Mouse (Mus musculus) stomach, postnatal 0 days (tissue): ENCODE measurements at regions not wholly inside any gene's neighbourhood (a gene's known extent, or its start where the extent isn't known, plus 50 kb on each side); places are given as distances from the start of the nearest gene placed in this dataset.

Source experiments
- ATAC-seq: fragments of 200-750 bp; cut with Nextera tagmentation; 2 replicates; pipeline ENCODE4 v1.8.0; 2017; ENCODE audit not compliant: low FRiP score, low TSS enrichment
- DNase-seq: peaks from one replicate; pipeline ENCODE4 v3.0.0-alpha.2; 2016; ENCODE audit warnings: low spot score
- H3K27ac ChIP-seq: fragments of 300-500 bp; sonication (generic); replicated peaks from 2 replicates; pipeline ENCODE4 v1.5.1; 2014; ENCODE audit warnings: mild to moderate bottlenecking, control low read depth
- H3K27me3 ChIP-seq: fragments of 300-500 bp; sonication (generic); 2 replicates; pipeline ENCODE4 v1.6.1; 2014; ENCODE audit warnings: low read length; ENCODE audit not compliant: control insufficient read depth, insufficient read depth
- H3K36me3 ChIP-seq: fragments of 300-500 bp; sonication (generic); 2 replicates; pipeline ENCODE4 v1.6.1; 2014; ENCODE audit warnings: low read length, mixed read lengths; ENCODE audit not compliant: control insufficient read depth, insufficient read depth
- H3K4me1 ChIP-seq: fragments of 300-500 bp; sonication (generic); replicated peaks from 2 replicates; pipeline ENCODE4 v1.6.1; 2014; ENCODE audit warnings: antibody characterized with exemption; ENCODE audit not compliant: control insufficient read depth, insufficient read depth
- H3K4me2 ChIP-seq: fragments of 300-500 bp; sonication (generic); replicated peaks from 2 replicates; pipeline ENCODE4 v1.6.1; 2014; ENCODE audit warnings: low read depth, mild to moderate bottlenecking, control low read depth, moderate library complexity
- H3K4me3 ChIP-seq: fragments of 300-500 bp; sonication (generic); 2 replicates; pipeline ENCODE4 v1.5.1; 2014; ENCODE audit warnings: low read depth, low read length, control low read depth
- H3K9ac ChIP-seq: fragments of 300-500 bp; sonication (generic); 2 replicates; pipeline ENCODE4 v1.6.1; 2014; ENCODE audit warnings: mild to moderate bottlenecking, low read length, control low read depth, mixed read lengths
- H3K9me3 ChIP-seq: fragments of 300-500 bp; sonication (generic); 2 replicates; pipeline ENCODE4 v1.6.1; 2016; ENCODE audit warnings: low read length; ENCODE audit not compliant: control insufficient read depth
- CTCF ChIP-seq: IDR thresholded peaks from 2 replicates; pipeline ENCODE4 v1.5.1; 2016; ENCODE audit warnings: antibody characterized with exemption, low read depth, mild to moderate bottlenecking, moderate library complexity
- EP300 ChIP-seq: optimal IDR thresholded peaks from 2 replicates; pipeline ENCODE3; 2016; ENCODE audit warnings: antibody characterized with exemption
- WGBS: fragments of 180-500 bp; shearing (Covaris S2); extraction: QIAGEN DNeasy Blood & Tissue Kit; methylation state at CpG from one replicate; pipeline ENCODE4 v1.1.7; 2014; 5-methylcytosine and 5-hydroxymethylcytosine counted together

DNA sequence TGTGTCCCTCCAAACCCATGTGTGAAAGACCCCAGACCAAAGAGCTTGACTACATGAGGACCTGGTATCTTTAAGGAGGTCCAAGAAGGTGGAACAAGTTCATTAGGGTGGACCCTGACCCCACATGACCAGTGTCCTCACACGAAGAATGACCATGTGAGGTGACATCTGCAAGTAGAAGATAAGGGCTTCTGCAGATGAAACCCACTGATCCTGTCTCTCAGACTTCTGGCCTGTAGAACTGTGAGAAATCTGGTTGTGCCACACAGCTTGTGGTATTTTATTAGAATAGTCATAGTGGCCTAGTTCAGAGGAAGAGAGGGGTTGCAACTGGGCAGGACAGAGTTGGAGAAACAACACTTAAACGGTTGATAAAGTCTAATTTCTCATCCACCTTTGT is 141.8 kb upstream of the Kit start:
- H3K36me3 ChIP-seq, result no peaks in the 10 kb centered on the region
- no peaks in the 10 kb centered on the region for H3K4me1 ChIP-seq
- 90% methylated on average over 2 of the region's 2 CpGs for WGBS
- no peak overlapping the region for H3K27ac ChIP-seq
- H3K9me3 ChIP-seq, result no peaks in the 10 kb centered on the region
- ATAC-seq, result no peak
- no peaks in the 10 kb centered on the region for H3K27me3 ChIP-seq
- no peak overlapping the region for H3K9ac ChIP-seq
- no peak overlapping the region for H3K4me3 ChIP-seq
- DNase-seq, result no peak
- no peak overlapping the region for H3K4me2 ChIP-seq
- TF ChIP-seq CTCF, result no peak

DNA sequence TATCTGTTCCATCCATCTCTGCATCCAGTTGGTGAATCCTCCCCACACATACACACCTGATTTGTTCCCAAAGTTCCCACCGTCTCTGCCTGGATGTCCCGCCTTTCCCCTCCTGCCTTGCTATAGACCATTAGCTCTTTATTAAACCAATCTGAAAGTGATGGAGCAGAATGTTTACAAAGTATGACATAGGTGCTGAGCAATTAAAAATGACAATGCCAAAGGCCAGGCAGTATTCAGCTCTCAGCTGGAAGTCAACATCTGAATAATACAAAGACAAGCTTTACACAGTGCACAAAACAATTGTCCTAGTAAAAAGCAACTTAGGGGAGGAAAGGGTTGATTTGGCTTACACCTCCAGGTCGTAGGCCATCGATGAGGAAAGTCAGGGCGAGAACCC is 136.8 kb upstream of the Kit start:
- WGBS, result 70% methylated on average over 5 of the region's 5 CpGs
- no peak overlapping the region for H3K9ac ChIP-seq
- no peak overlapping the region for H3K4me3 ChIP-seq
- TF ChIP-seq CTCF, result no peak
- TF ChIP-seq EP300, result no peak
- H3K4me1 ChIP-seq, result no peaks in the 10 kb centered on the region
- no peak for ATAC-seq
- no peak overlapping the region for H3K4me2 ChIP-seq
- H3K27me3 ChIP-seq, result no peaks in the 10 kb centered on the region
- no peaks in the 10 kb centered on the region for H3K9me3 ChIP-seq
- no peak for DNase-seq
- H3K27ac ChIP-seq, result no peak overlapping the region
- no peaks in the 10 kb centered on the region for H3K36me3 ChIP-seq

DNA sequence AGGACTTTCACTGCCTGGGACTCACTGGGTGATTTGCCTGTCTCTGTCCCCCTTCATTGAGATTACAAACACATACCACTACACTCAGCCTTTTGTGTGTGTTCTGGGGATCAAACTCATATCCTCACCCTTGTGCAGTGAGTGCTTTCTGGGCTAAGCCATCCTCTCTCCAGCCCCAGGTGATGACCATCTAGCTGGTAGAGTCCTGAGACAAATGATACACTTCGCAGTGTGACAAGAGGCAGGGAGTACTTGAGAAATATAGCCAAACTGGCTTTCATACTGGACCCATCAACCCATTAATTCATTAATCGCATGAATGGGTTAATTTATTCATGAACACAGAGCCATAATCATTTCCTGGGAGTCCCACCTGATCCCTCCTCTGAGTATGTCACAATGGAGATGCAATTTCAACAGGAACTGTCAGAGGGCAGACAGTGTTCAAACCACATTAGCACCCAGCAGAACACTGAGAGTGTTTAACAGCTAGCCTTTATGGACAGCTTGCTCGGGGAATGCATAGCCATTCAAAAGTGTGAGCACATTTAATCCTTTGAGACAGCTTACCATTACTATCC is 130.6 kb upstream of the Kit start:
- DNase-seq (no peak), ATAC-seq (no peak)
- Histone ChIP-seq H3K4me1 (no peaks in the 10 kb centered on the region), H3K9me3 (no peaks in the 10 kb centered on the region), H3K27ac (no peak overlapping the region), H3K27me3 (no peaks in the 10 kb centered on the region), H3K36me3 (no peaks in the 10 kb centered on the region), H3K4me3 (no peak overlapping the region), H3K4me2 (no peak overlapping the region), H3K9ac (no peak overlapping the region)
- TF ChIP-seq CTCF, result no peak
- no peak for TF ChIP-seq EP300
- 93% methylated on average over 3 of the region's 3 CpGs for WGBS

DNA sequence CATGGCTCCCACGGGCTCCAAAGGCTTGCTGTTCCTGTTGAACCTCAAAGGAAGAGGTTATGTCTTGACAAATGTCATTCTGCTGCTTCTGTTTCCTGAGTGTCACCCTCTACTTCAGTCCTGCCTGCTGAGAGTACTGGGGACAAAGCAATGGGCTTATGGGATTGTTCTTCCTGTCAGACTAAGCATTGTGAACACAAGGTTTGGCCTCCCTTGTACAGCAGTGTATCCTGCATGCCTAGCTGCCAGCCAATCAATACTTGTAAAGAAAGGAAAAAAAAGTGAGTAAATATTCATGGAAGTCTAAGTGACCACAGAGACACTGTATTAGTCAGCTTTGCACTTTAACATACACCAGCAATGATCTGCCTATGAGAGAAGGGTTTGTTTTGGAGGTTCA is 128.3 kb upstream of the Kit start:
- WGBS, result 40% methylated on average over 1 of the region's 1 CpGs
- Histone ChIP-seq H3K36me3 (no peaks in the 10 kb centered on the region), H3K4me2 (no peak overlapping the region), H3K4me3 (no peak overlapping the region), H3K9me3 (no peaks in the 10 kb centered on the region), H3K9ac (no peak overlapping the region), H3K27me3 (no peaks in the 10 kb centered on the region), H3K4me1 (no peaks in the 10 kb centered on the region), H3K27ac (no peak overlapping the region)
- DNase-seq, result peak; percentile 18
- TF ChIP-seq CTCF, result no peak
- peak; percentile 76 for ATAC-seq

DNA sequence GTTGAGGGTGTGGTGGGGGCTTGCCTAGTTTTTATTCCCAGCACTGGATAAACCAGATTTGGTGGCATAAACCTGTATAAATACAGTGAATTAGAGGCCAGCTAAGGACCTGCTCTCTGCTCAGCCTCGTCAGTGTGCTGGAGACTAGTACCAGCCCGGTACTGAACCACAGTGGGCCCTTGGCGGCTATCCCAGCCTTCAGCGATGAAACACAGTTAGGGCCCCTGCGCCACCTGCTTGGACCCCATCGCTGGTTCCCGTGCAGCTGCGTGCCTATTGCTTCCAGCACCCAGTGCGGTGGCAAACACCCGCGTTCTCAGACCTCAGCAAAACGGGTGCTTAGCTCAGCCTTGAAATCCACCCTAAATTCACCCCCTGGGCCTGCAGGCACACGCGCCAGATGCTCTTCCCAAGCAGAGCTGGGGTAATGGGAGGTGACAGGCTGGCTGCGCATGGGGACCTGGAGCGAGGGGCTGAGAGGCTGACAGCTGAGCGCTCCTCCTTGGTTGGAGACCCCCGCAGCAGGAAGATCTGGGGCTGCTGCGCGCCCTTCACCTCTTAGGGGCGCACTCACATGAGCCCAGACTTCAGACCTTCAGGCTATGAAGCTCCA is 124.7 kb upstream of the Kit start:
- TF ChIP-seq CTCF (no peak), EP300 (no peak)
- WGBS, result 68% methylated on average over 21 of the region's 21 CpGs
- ATAC-seq, result no peak

DNA sequence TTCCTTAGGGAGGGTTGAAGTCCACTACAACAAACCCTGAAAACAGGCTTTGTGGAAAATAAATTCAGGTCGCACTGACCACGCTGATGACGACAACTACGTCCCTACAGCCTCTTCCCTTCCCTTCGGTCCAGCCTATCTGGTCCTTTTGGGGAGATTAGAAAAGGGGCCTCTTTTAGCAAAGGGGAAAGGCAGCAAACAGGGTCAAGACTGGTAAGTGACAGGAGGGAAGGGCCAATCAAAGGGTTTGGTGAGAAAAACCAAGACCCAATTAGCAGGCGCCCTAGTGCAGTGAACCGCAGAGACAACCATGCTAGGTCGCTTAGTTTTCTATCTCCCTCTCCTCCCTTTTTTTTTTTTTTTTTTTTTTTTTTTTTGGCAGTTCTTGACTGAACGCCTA is 124.2 kb upstream of the Kit start:
- no peak overlapping the region for H3K4me2 ChIP-seq
- no peak for ATAC-seq
- DNase-seq, result no peak
- WGBS, result 67% methylated on average over 9 of the region's 9 CpGs
- H3K9ac ChIP-seq, result no peak overlapping the region
- H3K9me3 ChIP-seq, result no peaks in the 10 kb centered on the region
- H3K27ac ChIP-seq, result no peak overlapping the region
- H3K27me3 ChIP-seq, result no peaks in the 10 kb centered on the region
- H3K36me3 ChIP-seq, result no peaks in the 10 kb centered on the region
- H3K4me1 ChIP-seq, result no peaks in the 10 kb centered on the region
- H3K4me3 ChIP-seq, result no peak overlapping the region
- TF ChIP-seq CTCF (no peak), EP300 (no peak)

More for the DNA sequence above, 124.7 kb upstream of the Kit start:
- Histone ChIP-seq H3K4me3 (no peak overlapping the region), H3K27me3 (no peaks in the 10 kb centered on the region), H3K27ac (no peak overlapping the region), H3K4me2 (no peak overlapping the region), H3K9ac (no peak overlapping the region), H3K9me3 (no peaks in the 10 kb centered on the region), H3K4me1 (no peaks in the 10 kb centered on the region), H3K36me3 (no peaks in the 10 kb centered on the region)
- no peak for DNase-seq
